Mouse (Mus musculus) monocyte, adult 59 days (primary cell): ENCODE data around the gene Cdc42bpb. TPM values are rescaled to one million over a fixed set of nuclear protein-coding genes. Genes with fewer than 3 reads are reported as not detected.

Experiments used
- total RNA-seq, 2 experiments: library from RNA; stranded (reverse); gene quantifications; one replicate each; pipeline ENCODE4 v1.2.4; 2023

Gene Cdc42bpb
- total RNA-seq, result 10 to 100 TPM; 92.7 to 98.8 TPM

GRCm38 (mm10) chr12:111377376-111377973, at the start of gene Cdc42bpb:
Cdc42bpb (minus strand) TSS chr12:111377718.

GRCm38 (mm10) chr12:111416921-111417779, 39.6 kb upstream of the Cdc42bpb start, which contains the start of gene Exoc3l4:
Exoc3l4 (plus strand) TSS chr12:111417017.

GRCm38 (mm10) chr12:111406622-111407021, 29.1 kb upstream of the Cdc42bpb start, which contains the start of gene Lbhd2:
Lbhd2 (plus strand) TSS chr12:111406809.

GRCm38 (mm10) chr12:111270629-111271277, 106.8 kb downstream of the Cdc42bpb start, which contains the start of gene Amn:
Amn (plus strand) TSS chr12:111271095.

Other genes with a start within 250 kb of the Cdc42bpb start
- 10 to 100 TPM; 60.8 to 67.0 TPM for gene Traf3, start 211.3 kb downstream of the Cdc42bpb start, total RNA-seq
- not detected for gene 4930595D18Rik, start 193.2 kb downstream of the Cdc42bpb start, total RNA-seq
- 1 to 10 TPM; 1.0 to 1.4 TPM for gene Amn, start 106.6 kb downstream of the Cdc42bpb start, total RNA-seq
- not detected for gene Lbhd2, start 29.1 kb upstream of the Cdc42bpb start, total RNA-seq
- 1 to 10 TPM; 2.1 to 2.3 TPM for gene Exoc3l4, start 39.3 kb upstream of the Cdc42bpb start, total RNA-seq
- 100 to 1,000 TPM; 278 to 292 TPM for gene Tnfaip2, start 64.8 kb upstream of the Cdc42bpb start, total RNA-seq
- not detected for gene Gm266, start 108.1 kb upstream of the Cdc42bpb start, total RNA-seq
- 100 to 1,000 TPM; 665 to 707 TPM for gene Eif5, start 160.3 kb upstream of the Cdc42bpb start, total RNA-seq
- gene Mark3, start 196.8 kb upstream of the Cdc42bpb start, total RNA-seq, result 10 to 100 TPM; 75.3 to 78.6 TPM